Mouse (Mus musculus) stomach, postnatal 0 days (tissue): ENCODE results near the gene Eif6.

ENCODE experiments used
- CTCF ChIP-seq: IDR thresholded peaks from 2 replicates; pipeline ENCODE4 v1.5.1; 2016; ENCODE audit warnings: antibody characterized with exemption, low read depth, mild to moderate bottlenecking, moderate library complexity
- EP300 ChIP-seq: optimal IDR thresholded peaks from 2 replicates; pipeline ENCODE3; 2016; ENCODE audit warnings: antibody characterized with exemption

DNA sequence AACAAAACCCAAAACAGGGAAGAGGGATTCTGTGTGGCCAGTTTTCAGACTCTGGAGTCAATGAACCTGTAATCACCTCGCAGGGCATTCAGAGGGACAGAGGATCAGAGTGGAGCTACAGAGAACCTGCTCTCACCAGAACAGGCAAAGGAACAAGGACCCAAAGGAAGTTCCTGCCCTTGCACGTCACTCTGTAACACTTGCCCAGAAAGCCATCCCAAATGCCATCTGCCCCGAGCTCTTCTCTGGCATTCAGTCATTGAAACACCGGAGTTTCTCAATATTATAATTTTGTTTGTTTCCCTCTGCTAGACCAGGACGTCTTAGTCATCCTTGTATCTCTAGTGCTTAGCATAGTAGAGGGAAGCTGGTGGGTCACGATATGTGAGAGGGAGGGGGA is 46.9 kb upstream of the Eif6 start:
- TF ChIP-seq CTCF (no peak), EP300 (no peak)
